Mouse (Mus musculus) 416B (cell line): ENCODE data around the gene Cryba1.
"Not testable (repeated sequence)": the region's sequence is repeated elsewhere in the genome, so short reads cannot be mapped to it uniquely, and the experiment has no call there.

ENCODE experiments used
- DNase-seq: peaks from one replicate; pipeline ENCODE4 v3.0.0; 2011; ENCODE audit warnings: low read depth

The Cryba1 gene

DNA sequence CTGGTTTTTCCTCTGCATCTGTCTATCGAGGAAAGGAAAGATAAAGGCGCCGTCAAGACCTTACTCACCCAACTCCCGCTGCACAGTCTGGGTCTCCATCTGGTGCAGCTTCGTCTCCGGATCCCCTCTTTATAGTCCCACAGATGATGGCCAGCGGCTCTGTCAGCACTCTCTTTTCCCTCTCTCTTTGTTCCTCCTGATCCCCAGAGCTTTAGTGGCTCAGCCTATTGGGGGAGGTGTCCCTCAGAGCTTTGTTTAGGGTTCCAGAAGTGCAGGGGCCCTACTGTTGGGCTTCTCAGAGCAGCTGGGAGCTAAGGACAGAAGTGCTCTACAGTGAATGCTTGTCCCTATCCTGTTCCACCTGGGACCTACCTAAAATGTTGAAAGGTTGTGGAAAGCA lies at the start of gene Cryba1:
TSS of gene Cryba1 (minus strand) at position 101 of the 400 bp plus-strand sequence.
- no peak for DNase-seq

DNA sequence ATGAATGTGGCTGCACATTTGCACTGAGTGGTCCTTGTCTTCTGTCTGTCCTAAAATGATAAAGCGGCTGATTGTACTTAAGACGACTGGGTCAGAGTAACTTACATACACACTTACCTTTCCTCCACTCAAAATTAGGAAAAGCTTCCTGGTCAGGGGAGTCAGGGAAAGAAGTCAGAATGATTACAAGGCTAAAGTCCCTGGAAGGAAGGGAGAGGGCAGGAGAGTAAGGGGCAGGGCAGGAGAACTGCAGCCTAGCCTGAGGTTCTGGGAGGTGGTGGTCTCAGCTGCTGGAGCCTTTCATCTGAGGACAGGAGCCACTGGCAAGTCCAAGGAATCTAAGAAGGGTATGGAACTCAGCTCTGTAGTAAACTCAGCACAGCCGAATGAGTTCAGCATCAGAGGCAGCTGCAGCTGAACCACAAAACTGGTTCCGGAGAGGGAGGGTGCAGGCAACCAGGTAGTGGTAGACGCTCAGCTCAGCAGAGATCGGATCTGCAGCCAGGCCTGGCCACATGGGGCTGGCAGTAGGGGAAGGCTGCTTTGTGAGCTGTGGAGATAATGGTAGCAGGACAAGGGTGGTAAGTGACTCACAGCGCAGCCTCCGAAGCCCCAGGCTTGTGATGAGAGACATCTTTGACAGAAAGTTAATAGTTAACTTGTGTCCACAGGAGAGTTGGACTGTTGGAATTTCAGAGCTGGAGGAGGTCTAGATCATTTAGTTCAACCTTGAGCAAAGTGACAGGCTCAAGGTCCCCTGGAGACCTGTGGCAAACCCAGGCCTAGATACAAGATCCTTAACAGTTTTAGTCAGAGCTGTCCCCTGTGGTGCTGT lies 47.0 kb upstream of the Cryba1 start:
- peak; percentile 86 for DNase-seq

DNA sequence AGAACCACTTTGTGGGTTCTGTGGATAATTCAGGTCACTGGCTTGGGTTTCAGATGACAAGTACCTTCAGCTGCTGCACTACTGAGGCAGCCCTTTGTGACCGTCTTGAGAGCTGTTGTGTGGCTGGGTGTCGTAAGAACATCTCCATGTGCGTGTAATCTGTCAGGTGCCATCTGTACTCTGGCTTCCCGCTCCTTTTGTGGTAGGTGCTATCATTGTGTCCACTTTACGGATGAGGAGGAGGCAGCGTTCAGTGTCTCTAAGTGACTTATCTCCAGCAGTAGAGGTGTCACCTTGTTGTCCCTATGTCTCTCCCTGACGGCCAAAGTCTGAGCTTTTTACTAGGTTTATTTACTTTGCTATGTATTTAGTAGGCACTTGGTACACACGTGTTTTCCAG lies 45.3 kb upstream of the Cryba1 start:
- DNase-seq = peak; percentile 53

DNA sequence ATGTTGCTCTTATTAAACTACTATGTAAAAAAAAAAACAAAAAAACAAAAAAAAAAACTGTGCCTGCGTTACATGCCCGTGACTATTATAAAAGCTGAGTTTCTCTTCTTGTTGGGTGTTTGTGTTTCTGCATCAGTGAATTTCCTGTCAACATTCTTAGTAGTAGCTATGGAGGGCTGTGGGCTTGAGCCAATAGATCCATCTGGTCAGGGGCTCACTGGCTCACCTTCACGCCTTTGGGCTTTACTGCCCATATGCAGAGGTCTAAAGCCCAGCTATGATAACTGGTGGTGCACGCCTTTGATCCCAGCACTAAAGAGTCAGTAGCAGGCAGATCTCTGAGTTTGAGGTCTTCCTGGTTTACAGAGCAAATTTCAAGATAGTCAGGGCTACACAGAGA lies 44.4 kb upstream of the Cryba1 start:
- no peak for DNase-seq

DNA sequence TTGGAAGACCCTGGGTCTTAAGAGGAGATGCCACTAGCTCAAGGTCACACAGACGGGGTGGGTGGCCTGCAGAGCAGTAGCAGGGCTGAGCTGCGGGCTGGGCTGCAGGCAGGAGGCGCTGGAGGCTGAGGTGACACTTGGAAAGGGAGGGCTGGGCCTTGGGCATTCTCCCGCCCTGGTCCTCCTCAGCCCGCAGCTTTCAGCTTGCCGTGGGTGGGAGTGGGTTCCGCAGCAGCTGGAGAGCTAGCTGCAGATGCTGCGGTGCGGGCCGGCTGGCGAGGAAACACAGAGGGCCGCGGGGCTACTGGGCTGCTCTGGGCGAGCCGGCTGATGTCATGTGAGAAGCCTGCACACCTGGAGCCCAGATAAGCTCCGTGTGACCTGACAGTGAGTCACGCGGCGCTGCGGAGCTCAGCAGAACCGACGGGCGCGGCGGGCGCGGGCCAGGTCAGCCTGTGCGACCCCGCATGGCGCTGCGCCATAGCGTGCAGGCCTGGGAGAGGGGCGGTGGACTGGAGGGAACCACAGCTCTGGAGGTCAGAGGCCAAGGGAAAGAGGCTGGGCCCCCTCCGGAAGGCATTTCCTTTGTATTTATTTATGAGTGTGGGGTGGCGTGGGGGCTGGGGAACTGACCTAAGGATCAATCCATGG lies 41.4 kb upstream of the Cryba1 start:
- DNase-seq = peak; percentile 73

DNA sequence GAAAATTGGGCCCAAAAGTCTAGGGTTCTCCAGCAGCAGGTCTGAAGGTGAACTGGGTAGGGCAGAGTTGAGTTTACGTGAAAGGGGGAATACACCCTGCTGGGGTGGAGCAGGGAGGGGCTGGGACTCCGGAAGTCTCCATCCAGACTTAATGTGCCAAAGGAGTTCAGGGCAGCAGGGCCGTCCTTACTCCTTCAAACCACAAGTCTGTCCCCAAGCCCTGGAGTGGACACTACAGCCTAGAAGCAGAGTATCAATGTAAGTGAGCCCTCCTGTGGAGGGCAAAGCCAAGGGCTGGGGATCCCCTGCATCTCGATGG lies 40.3 kb upstream of the Cryba1 start:
- peak; percentile 71 for DNase-seq

DNA sequence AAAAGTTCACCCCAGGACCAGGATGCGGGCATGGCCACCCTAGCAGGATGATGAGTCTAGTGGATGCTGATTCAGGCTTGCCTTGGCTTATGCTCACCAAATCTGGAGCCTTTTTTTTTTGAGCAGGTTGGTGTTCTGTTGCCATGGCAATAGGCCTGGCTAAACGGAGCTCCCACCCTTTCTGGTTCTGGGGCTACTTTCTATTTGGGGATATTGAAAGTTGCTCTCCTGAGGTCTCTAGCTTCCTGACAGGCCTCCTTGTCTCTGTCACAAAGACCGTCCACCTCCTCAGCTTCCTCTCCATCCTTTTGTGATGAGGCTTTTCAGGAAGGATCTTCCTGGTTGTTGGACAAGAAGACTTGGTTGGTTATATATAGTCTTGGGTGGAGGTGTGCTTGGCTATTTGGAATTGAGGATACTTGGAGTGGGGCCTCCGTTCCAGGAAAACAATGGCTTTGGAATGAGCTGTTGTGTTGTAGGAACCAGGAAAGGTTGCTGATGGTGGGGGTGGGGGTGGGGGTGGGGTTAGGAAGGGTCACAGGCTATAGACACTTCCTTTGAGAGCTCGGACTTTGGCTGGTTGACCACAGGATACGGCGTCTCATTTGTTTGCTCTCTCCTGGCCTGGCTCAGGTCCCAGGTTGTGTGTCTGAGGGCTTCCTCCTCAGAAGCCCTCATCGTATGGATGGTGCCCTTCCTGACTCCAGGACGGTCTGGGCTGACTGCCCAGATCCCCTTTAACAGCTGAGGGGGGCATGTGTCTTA lies 39.8 kb upstream of the Cryba1 start:
- peak; percentile 85 for DNase-seq

DNA sequence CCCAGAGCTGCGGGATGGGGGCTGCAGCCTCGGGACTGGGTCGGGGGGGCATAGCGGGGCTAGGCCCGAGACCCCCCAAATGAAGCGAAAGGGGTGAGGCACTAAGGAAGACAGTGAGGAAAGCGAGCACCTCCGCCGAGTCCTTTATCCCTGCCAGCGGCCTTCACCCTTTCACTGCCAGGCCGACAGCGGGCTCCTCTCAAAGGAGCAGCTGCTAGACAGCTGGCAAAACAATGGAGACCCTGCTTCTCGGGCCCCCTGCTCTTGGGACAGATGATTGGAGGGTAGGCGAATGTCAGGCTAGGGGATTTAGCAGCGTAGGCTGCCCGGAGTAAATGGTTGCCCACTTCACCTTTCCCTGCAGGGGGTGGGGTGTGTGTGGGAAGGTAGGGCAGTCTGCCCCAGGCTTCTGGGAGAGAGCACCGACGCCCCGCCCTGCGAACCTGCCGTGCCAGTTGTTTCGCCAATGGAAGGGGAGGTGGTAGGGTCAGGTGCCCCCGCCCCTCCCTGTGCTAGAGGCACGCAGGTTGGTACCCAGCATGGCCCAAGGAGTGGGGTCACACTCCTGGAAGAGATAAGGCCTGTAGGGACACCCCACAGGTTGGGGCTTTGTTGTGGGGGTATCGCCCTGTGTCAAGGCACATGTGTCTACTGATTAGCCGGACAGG lies 38.7 kb upstream of the Cryba1 start:
- DNase-seq = peak; percentile 69

DNA sequence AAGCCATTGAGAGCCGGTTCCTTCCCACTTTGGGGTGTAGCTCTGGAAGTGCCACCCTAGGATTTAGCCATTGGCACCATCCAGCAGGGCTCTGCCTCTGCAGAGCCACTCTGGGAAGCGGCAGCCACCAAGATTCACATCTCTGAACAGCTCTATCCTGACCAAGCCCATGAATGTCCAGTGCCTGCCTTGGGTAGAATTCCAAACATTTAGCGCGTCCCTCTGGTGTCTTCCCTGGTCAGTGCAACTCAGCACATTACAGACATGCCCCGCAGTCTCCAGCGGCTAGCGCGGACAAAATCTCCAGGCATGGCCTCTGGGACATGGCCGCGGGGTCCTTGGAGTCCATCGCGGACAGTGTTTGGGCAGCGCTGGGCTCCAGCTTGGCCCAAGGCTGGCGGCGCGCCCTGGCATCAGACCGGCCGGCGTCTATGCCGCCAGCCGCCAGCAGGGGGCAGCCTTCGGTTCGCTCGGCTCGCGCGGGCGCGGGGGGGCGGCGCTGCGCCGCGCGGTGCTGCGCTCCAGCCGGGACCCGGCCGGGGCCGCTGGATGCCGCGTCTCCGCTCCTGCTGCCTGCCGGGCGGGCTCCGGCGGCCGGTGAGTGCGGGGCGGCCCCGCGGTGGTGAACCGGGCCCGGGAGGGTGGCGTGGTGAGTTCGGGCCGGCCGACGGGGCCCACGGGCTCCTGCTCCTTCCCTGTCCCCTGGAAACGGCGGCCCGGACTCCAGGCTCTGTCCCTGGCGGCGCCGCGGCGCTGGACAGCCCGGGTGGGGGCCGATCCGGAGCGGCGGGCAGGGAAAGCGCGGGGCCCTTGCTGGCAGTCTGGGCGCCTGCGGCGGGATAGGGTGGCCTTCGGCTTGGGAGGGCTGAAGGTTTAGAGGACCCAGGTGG lies 37.9 kb upstream of the Cryba1 start, which contains the start of gene Myo18a:
TSS of gene Myo18a (plus strand) at position 464 of the 890 bp plus-strand sequence.
- peak; percentile 57 for DNase-seq

DNA sequence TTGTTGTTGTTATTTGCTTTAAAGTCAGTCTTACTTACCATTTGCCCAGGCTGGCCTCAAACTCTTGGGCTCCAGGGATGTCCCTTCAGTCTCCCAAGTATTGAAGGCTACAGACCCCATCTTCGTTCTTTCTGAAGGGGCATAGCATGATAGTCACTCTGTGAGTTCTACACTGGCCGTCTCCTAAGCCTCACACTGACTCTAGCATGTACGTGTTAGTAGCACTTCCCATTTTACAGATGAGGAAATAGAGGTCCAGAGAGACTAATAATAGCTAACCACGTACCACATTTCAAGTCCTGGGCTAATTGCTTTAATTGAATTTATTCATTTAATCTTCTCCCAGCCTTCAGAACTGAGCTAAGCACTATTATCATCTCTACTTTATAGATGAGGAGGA lies 34.9 kb upstream of the Cryba1 start:
- no peak for DNase-seq

DNA sequence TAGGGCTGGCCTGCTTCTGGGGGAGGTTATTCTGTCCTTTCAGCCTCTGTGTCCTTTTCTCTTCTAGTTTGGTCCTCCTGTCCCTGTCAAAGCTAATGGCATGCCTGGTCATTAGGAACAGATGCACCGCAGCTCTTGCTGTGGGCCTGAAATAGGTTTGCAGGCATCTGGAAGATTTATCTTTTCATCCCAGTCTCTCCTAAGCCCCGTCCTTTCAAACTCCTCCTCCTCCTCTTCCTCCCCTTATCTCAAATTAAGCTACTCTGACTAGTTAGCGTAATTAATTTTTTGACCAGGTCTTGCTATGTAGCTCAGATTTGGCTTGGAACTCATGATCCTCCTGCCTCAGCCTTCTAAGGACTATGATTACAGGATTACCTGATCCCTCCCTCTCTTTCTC lies 28.4 kb upstream of the Cryba1 start:
- DNase-seq = no peak

DNA sequence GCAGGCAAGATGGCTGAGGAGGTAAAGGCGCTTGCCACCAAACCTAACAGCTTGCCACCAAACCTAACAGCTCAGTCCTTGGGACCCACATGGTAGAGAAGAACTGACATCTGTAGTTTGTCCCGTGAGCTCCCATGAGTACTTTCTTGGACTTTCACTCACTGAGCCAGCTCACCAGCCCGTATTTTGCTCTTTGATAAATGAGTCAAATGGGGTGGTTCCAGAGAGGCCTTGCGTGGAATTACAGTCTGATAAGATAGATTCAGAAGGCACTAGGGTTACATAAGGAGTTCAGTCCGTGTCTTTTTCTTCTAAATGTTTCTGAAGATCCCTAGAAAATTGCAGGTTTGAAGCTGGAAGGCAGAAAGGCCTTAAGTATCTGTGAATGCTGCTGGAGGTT lies 27.4 kb upstream of the Cryba1 start:
- no peak for DNase-seq

DNA sequence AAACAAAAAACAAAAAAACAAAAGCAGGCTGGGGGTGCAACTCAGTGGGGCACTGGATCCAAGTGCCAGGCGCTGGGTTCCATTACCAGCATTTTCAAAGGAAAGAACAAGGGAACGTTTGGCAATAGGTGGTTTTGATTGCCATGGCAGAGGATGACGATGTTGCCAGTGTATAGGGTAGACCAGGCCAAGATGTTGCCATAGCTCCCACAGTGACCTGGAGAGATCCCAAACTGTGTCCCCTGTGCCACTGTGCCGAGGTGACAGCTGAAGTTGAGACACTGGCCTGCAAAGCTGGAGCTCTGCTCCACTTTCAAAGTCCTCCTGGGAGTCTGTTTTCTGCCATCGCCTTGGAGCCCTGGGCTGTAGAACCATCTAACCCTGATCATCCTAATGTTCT lies 23.9 kb upstream of the Cryba1 start:
- DNase-seq = no peak

DNA sequence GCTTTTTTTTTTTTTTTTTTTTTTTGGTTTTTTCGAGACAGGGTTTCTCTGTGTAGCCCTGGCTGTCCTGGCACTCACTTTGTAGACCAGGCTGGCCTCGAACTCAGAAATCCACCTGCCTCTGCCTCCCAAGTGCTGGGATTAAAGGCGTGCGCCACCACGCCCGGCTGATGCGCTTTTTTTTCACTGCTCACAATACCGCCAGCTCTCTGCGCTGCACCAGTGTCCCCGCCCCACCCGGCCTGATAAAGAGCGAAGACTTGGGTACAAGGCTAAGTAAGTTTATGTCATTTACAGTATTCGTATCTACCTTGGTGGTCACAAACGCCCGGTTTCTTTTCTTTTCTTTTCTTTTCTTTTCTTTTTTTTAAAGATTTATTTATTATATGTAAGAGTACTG lies 22.0 kb upstream of the Cryba1 start:
- not testable (repeated sequence) for DNase-seq

DNA sequence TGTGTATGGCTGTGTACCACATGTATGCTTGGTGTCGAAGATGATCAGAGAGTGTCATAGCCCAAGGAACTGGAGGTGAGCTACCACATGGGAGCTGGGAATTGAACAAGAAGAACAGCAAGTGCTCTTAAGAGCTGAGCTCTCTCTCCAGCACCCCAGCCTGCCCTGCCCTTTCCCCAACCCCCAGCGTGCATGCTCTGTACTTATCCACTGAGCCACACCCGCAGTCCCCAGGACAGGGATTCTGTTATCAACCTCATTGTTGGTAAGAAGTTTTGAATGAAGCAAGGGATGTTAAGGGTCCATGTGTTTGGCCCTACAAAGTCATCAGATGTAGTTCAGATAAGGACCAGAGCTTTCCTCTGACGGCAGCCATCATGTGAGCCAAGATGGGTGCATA lies 21.6 kb upstream of the Cryba1 start:
- no peak for DNase-seq

DNA sequence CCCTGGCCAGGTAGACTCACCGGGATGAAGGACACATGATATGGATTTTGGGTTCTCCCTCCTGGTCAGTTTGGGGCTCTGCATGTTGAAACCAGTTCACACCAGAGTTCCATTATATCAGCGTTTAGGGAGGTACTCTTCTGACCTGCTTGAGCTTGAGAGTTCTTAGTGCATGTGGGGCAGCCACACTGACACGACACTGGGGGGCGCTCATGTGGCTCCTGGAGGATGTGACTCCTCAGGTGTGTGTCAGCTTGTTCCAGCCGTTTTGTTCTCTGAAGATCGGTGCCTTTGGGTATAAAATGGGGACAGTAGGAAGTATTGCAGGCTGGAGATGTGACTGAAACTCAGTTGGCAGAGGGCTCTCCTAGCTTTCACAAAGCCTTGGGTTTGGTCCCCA lies 18.9 kb upstream of the Cryba1 start:
- peak; percentile 61 for DNase-seq

DNA sequence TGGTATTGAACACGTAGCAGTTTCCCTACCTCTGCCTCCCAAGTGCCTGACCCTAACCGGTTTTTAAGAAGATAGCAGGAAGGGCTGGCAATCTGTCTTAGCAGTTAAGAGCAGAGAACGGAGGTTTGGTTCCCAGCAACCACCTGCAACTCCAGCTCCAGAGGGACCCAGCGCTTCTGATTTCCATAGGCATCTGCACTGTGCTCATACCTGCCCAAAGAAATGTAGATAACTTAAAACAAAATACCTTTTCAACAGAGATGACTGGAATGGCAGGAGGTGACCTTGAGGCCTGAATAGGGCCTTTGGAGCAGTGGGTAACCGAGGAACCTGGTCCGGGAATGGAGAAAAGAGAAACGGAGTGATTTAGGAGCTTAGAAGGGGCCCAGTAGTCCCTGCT lies 13.5 kb upstream of the Cryba1 start:
- no peak for DNase-seq

DNA sequence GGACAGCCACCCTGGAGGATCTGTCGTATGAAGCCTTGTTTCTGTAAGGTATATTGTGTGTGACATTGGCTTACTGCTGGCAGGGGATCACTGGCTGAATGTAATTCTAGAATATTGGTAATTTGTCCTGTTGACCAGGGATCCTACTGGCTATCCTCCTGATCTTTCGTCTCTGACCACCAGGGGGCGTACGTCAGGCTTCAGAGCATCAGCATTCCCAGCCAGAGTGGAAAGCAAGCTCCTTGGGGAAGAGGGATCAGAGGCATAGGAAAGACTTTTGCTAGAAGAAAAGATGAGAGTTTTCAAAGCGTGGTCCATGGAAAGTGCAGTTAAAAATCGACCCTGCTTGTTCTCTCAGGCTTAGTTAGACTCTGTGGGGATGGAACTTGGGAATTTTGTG lies 12.2 kb upstream of the Cryba1 start:
- peak; percentile 65 for DNase-seq

DNA sequence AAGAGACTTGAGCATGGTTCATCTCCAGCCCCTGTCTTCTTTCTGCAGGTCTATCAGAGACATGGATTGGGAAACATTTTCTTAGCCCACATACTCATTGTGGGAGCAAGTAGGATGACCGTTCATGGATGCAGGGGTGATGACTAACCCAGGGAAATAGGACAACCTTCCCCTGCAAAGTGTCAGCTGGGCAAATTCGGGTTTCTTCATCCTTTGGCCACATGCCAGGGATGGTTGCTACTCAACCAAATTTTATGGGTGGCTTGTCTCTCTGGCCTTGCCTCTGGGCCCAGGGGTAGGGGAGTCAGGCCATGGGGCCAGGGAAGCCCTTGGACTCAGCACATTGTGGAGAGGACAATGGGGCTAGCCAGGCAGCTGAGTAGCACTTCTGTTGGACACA lies 3.5 kb upstream of the Cryba1 start:
- peak; percentile 40 for DNase-seq

DNA sequence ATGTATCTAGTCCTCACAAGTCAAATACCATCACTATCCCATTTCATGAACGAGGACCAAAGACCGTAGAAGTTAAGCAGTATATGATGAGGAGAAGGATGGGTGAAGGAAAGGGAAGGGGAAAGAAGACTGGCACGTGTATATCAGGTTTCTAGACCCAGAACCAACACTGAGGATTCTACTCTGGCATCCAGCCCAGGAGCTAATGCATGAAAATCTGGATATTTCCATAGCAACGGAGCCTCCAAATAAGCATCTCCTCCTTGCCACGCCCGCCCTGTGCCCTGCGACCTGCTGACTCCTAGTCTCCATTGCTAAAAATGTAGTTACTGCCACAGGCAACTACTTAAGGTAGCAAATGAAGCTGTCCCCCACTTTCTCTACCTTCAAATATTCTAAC lies 317 bp downstream of the Cryba1 start:
- DNase-seq = no peak

DNA sequence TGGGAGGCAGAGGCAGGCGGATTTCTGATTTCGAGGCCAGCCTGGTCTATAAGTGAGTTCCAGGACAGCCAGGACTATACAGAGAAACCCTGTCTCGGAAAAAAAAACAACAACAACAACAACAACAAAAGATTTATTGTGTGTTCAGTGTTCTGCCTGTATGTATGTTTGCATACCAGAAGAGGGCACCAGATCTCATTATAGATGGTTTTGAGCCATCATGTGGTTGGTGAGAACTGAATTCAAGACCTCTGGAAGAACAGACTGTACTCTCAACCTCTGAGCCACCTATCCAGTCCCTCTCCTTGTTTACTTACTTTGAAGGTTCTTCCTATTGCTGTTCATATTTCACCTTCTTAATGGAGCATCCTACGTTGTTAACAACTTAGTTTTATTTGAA lies 3.7 kb downstream of the Cryba1 start:
- no peak for DNase-seq
